Mouse (Mus musculus) stomach, embryonic 14.5 days (tissue): ENCODE data around the gene St13. TPM values are rescaled to one million over a fixed set of nuclear protein-coding genes. Genes with fewer than 3 reads are reported as not detected.

Experiments used
- ATAC-seq: fragments of 200-750 bp; cut with Nextera tagmentation; 2 replicates; pipeline ENCODE4 v1.8.0; 2017; ENCODE audit warnings: low read depth, moderate TSS enrichment; ENCODE audit not compliant: insufficient number of reproducible peaks, insufficient read depth, low FRiP score
- H3K27ac ChIP-seq: fragments of 300-500 bp; sonication (generic); 2 replicates; pipeline ENCODE4 v1.5.1; 2014; ENCODE audit warnings: mild to moderate bottlenecking, low read length, moderate library complexity, mixed read lengths
- H3K27me3 ChIP-seq: fragments of 300-500 bp; sonication (generic); 2 replicates; pipeline ENCODE4 v1.6.1; 2014; ENCODE audit warnings: low read length, control low read depth, mixed read lengths; ENCODE audit not compliant: control insufficient read depth, insufficient read depth
- H3K36me3 ChIP-seq: fragments of 300-500 bp; sonication (generic); 2 replicates; pipeline ENCODE4 v1.6.1; 2014; ENCODE audit warnings: mild to moderate bottlenecking, control low read depth, low read length, moderate library complexity, mixed read lengths; ENCODE audit not compliant: control insufficient read depth, insufficient read depth
- H3K4me1 ChIP-seq: fragments of 300-500 bp; sonication (generic); 2 replicates; pipeline ENCODE4 v1.6.1; 2014; ENCODE audit warnings: low read length, control low read depth, mixed read lengths; ENCODE audit not compliant: control insufficient read depth, insufficient read depth
- H3K4me2 ChIP-seq: fragments of 300-500 bp; sonication (generic); replicated peaks from 2 replicates; pipeline ENCODE4 v1.6.1; 2014; ENCODE audit warnings: low read depth, low read length, control low read depth
- H3K4me3 ChIP-seq: fragments of 300-500 bp; sonication (generic); 2 replicates; pipeline ENCODE4 v1.5.1; 2014; ENCODE audit warnings: low read depth, low read length, control low read depth
- H3K9ac ChIP-seq: fragments of 300-500 bp; sonication (generic); replicated peaks from 2 replicates; pipeline ENCODE4 v1.6.1; 2014; ENCODE audit warnings: low read depth, mild to moderate bottlenecking, control low read depth, low read length, moderate library complexity, mixed read lengths
- H3K9me3 ChIP-seq: fragments of 300-500 bp; sonication (generic); 2 replicates; pipeline ENCODE4 v1.6.1; 2016; ENCODE audit warnings: low read depth, low read length, control low read depth; ENCODE audit not compliant: control insufficient read depth
- WGBS: fragments of 180-500 bp; shearing (Covaris S2); extraction: QIAGEN DNeasy Blood & Tissue Kit; methylation state at CpG from one replicate; pipeline ENCODE4 v1.1.7; 2014; 5-methylcytosine and 5-hydroxymethylcytosine counted together
- polyA plus RNA-seq: library from polyadenylated mRNA; unstranded; fragments of >200 nt; fragmentation: Nextera tagmentation; extraction: Ambion mirVana; gene quantifications from 2 replicates; pipeline ENCODE4 v1.2.1, GENCODE M21; 2014

St13 gene
- polyA plus RNA-seq, 1 experiment from 2014 or later, result 153 TPM

DNA sequence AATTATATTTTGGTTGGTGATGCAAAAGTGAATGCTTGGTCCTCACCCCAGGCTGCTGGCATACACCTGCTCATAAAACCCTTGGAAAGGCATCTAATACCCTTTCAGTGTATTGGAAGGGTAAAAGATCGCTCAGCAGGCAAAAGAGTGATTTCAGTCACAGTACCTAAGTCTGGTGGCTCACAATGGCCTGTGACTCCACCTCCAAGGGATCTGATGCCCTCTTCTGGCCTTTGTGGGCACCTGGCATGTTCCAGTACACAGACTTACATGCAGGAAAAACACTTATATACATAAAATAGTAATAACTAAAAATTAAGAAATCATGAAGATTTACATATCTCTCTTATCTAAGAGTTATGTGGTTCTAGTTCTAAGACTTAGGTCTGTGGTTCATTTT lies 47.2 kb downstream of the St13 start:
- peaks cover 2% of the 10 kb centered on the region; the same call in 1 of the 2 replicates for H3K4me1 ChIP-seq
- no peak overlapping the region for H3K9ac ChIP-seq
- H3K4me3 ChIP-seq, result no peak overlapping the region
- H3K27ac ChIP-seq, result no peak overlapping the region
- H3K9me3 ChIP-seq, result no peaks in the 10 kb centered on the region
- no peaks in the 10 kb centered on the region for H3K36me3 ChIP-seq
- ATAC-seq, result no peak
- H3K4me2 ChIP-seq, result no peak overlapping the region
- WGBS, result 69% methylated on average over 1 of the region's 1 CpGs
- no peaks in the 10 kb centered on the region for H3K27me3 ChIP-seq

DNA sequence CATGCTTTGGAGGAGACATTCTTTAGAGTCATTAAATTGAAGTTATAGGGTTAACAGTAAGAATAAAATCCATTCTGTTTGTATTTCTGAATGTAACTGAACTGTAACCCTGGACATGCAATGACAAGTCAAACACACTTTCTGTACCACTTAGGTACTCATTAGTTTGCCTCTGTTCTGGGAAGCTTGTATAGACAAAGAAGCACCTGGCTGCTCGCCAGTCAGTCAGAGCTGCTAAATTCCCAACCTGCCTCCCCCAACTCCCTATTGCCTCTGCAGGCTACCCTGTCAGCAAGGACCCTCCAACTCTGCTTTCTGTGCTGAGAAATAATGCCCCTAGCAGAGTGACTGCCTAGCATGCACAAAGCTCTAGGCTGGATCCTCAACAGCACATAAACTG lies 49.5 kb downstream of the St13 start:
- H3K4me3 ChIP-seq, result no peak overlapping the region
- no peaks in the 10 kb centered on the region for H3K36me3 ChIP-seq
- no peak overlapping the region for H3K9ac ChIP-seq
- H3K4me2 ChIP-seq, result no peak overlapping the region
- peaks cover 2% of the 10 kb centered on the region; the same call in 1 of the 2 replicates for H3K4me1 ChIP-seq
- no peaks in the 10 kb centered on the region for H3K27me3 ChIP-seq
- WGBS, result 41% methylated on average over 1 of the region's 1 CpGs
- H3K9me3 ChIP-seq, result no peaks in the 10 kb centered on the region
- ATAC-seq, result no peak
- no peak overlapping the region for H3K27ac ChIP-seq

DNA sequence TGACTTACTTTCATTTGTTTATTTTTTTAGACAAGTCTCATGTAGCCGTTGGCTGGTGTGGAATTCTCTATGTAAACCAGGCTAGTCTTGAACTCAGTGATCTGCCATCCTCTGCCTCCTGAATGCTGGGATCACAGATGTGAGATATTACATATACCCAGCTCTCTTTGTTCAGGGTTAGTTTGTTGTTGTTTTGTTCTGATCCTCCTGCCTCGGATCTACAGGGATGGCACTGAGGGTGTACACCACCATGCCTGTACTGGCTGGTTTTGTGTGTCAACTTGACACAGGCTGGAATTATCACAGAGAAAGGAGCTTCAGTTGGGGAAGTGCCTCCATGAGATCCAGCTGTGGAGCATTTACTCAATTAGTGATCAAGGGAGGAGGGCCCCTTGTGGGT lies 51.5 kb downstream of the St13 start:
- Histone ChIP-seq H3K4me2 (no peak overlapping the region), H3K9me3 (no peaks in the 10 kb centered on the region), H3K36me3 (0 out of 2 replicates have a peak, but pooled peaks cover 3% of the 10 kb centered on the region), H3K4me3 (no peak overlapping the region), H3K27me3 (no peaks in the 10 kb centered on the region), H3K9ac (no peak overlapping the region), H3K4me1 (peaks cover 2% of the 10 kb centered on the region; the same call in 1 of the 2 replicates), H3K27ac (no peak overlapping the region)
- 33% methylated on average over 2 of the region's 2 CpGs for WGBS
- no peak for ATAC-seq

DNA sequence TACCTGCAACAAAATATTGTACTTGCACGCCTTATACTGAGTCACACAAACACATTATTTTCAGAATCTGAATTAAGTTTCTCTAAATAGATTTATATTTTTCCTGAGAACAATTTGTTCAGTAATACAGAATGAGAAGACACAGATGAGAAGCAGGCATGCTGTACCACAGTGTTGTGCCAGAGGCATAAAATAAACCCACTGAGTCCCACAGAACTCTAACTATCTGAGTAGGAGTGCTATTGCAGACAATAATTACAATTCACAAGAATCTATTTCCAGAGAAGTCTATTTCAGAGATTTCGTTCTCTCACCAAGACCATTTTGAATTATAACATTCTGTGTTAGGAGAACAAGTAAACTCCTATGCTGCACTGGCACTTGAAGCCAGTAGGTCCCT lies 52.4 kb downstream of the St13 start:
- Histone ChIP-seq H3K36me3 (0 out of 2 replicates have a peak, but pooled peaks cover 3% of the 10 kb centered on the region), H3K9me3 (no peaks in the 10 kb centered on the region), H3K4me1 (peaks cover 2% of the 10 kb centered on the region; the same call in 1 of the 2 replicates), H3K4me2 (no peak overlapping the region), H3K4me3 (no peak overlapping the region), H3K27ac (no peak overlapping the region), H3K9ac (no peak overlapping the region), H3K27me3 (no peaks in the 10 kb centered on the region)
- ATAC-seq, result no peak
- WGBS, result 92% methylated on average over 2 of the region's 2 CpGs

DNA sequence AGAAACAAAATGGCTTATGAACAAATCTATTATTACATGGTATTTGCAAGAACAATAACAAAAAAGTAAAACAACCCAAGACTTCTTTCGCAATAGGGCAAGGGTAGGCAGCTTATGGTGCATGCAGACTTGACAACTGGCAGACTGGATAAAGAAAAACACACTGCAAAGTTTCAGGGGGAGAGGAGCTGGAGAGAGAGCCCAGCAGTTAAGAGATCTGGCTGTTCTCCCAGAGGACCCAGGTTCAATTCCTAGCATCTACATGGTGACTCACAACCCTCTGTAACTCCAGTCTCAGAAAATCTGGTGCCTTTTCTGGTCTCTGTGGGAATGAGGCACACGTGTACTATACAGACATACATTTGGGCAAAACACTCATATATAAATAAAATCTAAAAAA lies 58.5 kb downstream of the St13 start:
- no peaks in the 10 kb centered on the region for H3K27me3 ChIP-seq
- no peaks in the 10 kb centered on the region for H3K9me3 ChIP-seq
- ATAC-seq, result no peak
- no peak overlapping the region for H3K4me3 ChIP-seq
- no peak overlapping the region for H3K27ac ChIP-seq
- H3K36me3 ChIP-seq, result peaks cover 26% of the 10 kb centered on the region
- H3K4me2 ChIP-seq, result no peak overlapping the region
- H3K4me1 ChIP-seq, result no peaks in the 10 kb centered on the region
- WGBS, result 92% methylated on average over 2 of the region's 2 CpGs
- no peak overlapping the region for H3K9ac ChIP-seq

DNA sequence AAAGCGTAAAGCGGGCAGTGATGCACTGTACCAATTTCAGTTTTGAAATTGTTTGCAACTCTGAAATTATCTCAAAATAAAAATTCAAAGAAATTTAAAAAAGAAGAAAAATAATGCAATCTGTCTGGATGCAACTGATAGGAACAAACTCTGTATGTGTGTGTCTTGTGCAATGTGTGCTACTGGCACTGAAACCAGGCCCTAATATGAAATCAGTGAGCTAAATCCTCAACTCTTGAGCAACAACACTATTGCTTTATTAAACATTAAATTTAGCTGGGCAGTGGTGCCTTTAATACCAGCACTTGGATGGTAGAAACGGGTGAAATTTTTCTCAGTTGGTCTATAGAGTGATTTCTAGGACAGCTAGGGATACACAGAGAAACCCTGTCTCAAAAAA lies 60.7 kb downstream of the St13 start:
- Histone ChIP-seq H3K36me3 (peaks cover 41% of the 10 kb centered on the region), H3K4me2 (no peak overlapping the region), H3K27me3 (no peaks in the 10 kb centered on the region), H3K27ac (no peak overlapping the region), H3K9me3 (no peaks in the 10 kb centered on the region), H3K4me3 (no peak overlapping the region), H3K4me1 (no peaks in the 10 kb centered on the region), H3K9ac (no peak overlapping the region)
- no peak for ATAC-seq
- 91% methylated on average over 3 of the region's 3 CpGs for WGBS

DNA sequence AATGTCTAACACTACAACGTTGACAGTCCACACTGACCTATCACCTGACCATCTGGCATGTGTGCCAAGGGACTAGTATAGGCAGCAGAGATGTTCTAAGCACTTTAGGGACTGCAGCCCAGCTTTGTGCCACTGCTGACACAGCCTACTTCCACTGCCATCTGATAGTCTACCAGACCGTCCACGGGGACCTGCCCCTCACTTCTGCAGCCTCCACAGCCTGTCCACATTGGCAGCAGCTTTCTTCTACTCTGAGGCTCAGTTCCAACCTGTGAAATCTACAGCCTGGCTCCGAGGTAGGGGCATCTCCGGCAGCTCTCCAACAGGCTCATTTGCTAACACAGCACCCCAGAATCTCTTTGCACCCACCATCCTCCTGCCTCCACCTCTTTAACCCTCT lies 63.4 kb downstream of the St13 start:
- WGBS, result 85% methylated on average over 5 of the region's 5 CpGs
- Histone ChIP-seq H3K36me3 (peaks cover 49% of the 10 kb centered on the region), H3K27ac (no peak overlapping the region), H3K4me1 (no peaks in the 10 kb centered on the region), H3K9me3 (no peaks in the 10 kb centered on the region), H3K4me3 (no peak overlapping the region), H3K27me3 (no peaks in the 10 kb centered on the region), H3K9ac (no peak overlapping the region), H3K4me2 (no peak overlapping the region)
- no peak for ATAC-seq

GRCm38 (mm10) chr15:81332517-81332916 lies 67.4 kb downstream of the St13 start:
- no peaks in the 10 kb centered on the region for H3K9me3 ChIP-seq
- H3K4me1 ChIP-seq, result no peaks in the 10 kb centered on the region
- no peak overlapping the region for H3K9ac ChIP-seq
- no peak overlapping the region for H3K4me3 ChIP-seq
- no peak for ATAC-seq
- H3K36me3 ChIP-seq, result peaks cover 47% of the 10 kb centered on the region
- H3K27ac ChIP-seq, result no peak overlapping the region
- 89% methylated on average over 4 of the region's 4 CpGs for WGBS
- no peak overlapping the region for H3K4me2 ChIP-seq
- no peaks in the 10 kb centered on the region for H3K27me3 ChIP-seq

GRCm38 (mm10) chr15:81330816-81331433 lies 69.0 kb downstream of the St13 start:
- ATAC-seq, result no peak
- no peaks in the 10 kb centered on the region for H3K4me1 ChIP-seq
- no peak overlapping the region for H3K4me2 ChIP-seq
- H3K4me3 ChIP-seq, result no peak overlapping the region
- 46% methylated on average over 3 of the region's 3 CpGs for WGBS
- H3K9ac ChIP-seq, result no peak overlapping the region
- H3K36me3 ChIP-seq, result peaks cover 48% of the 10 kb centered on the region
- no peaks in the 10 kb centered on the region for H3K27me3 ChIP-seq
- H3K9me3 ChIP-seq, result no peaks in the 10 kb centered on the region
- no peak overlapping the region for H3K27ac ChIP-seq
